Mouse (Mus musculus) effector memory CD4-positive, alpha-beta T cell, adult 7 months (primary cell): ENCODE measurements around the gene Tfpi. TPM values are rescaled to one million over a fixed set of nuclear protein-coding genes. Genes with fewer than 3 reads are reported as not detected.

ENCODE experiments used
- polyA plus RNA-seq: library from polyadenylated mRNA; unstranded; fragments of 100-300 nt; shearing (Covaris generic); gene quantifications from one replicate; pipeline ENCODE4 v1.2.1, GENCODE M21; 2017

Tfpi gene
- polyA plus RNA-seq, result 2.6 TPM

GRCm38 (mm10) chr2:84476577-84476976, at the start of gene Tfpi:
Tfpi (minus strand) TSS chr2:84476775.

GRCm38 (mm10) chr2:84425138-84425537, 51.4 kb downstream of the Tfpi start, which contains the start of gene Calcrl:
Calcrl (minus strand) TSS chr2:84425411.

Other genes with a start within 250 kb of the Tfpi start
- 26.9 TPM for gene Calcrl, start 51.4 kb downstream of the Tfpi start, polyA plus RNA-seq
- not detected for gene Ctnnd1, start 174.0 kb upstream of the Tfpi start, polyA plus RNA-seq
- gene Btbd18, start 182.3 kb upstream of the Tfpi start, polyA plus RNA-seq, result not detected
- gene Selenoh, start 194.0 kb upstream of the Tfpi start, polyA plus RNA-seq, result 49.2 TPM
- not detected for gene Gm28635, start 201.3 kb upstream of the Tfpi start, polyA plus RNA-seq
- 14.0 TPM for gene Med19, start 201.6 kb upstream of the Tfpi start, polyA plus RNA-seq
- 54.1 TPM for gene Tmx2, start 202.4 kb upstream of the Tfpi start, polyA plus RNA-seq
- gene Zdhhc5, start 238.4 kb upstream of the Tfpi start, polyA plus RNA-seq, result 54.3 TPM